Mouse (Mus musculus) erythroblast, embryonic 14.5 days (primary cell): Measurements from ENCODE around the gene Itih4.

Experiments
- GATA1 ChIP-seq: IDR thresholded peaks from 2 replicates; pipeline ENCODE4 v1.6.1; 2012; ENCODE audit warnings: low read length, inconsistent platforms, mixed read lengths
- TAL1 ChIP-seq: IDR thresholded peaks from 3 replicates; pipeline ENCODE4 v1.6.1; 2012; ENCODE audit warnings: low read length, inconsistent platforms, mixed read lengths

DNA sequence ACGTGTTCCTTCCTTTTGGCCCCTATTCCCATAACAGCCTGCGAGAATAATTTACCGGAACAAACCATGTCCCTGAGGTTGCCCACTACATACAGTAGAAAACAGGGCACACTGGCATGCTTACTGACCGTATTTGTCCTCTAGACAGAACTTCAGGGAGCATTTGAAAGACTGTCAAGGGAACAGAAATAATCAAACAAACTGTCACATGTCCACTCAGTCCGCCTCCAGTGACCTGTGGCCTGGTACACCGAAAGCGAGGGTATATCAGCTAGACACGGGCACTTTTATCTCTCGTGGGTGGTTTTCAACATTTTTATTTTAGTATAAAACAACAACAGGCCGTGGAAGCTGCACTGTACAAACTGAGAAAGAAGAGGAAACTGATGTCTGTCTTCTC is 17.4 kb upstream of the Itih4 start:
- no peak for TF ChIP-seq GATA1
- no peak for TF ChIP-seq TAL1
